Mouse (Mus musculus) WW6 (cell line): ENCODE data around the gene Iqsec1.

Source experiments
- DNase-seq: peaks from one replicate; pipeline ENCODE4 v3.0.0-alpha.2; 2013; ENCODE audit warnings: low read depth, low spot score

Iqsec1 gene

DNA sequence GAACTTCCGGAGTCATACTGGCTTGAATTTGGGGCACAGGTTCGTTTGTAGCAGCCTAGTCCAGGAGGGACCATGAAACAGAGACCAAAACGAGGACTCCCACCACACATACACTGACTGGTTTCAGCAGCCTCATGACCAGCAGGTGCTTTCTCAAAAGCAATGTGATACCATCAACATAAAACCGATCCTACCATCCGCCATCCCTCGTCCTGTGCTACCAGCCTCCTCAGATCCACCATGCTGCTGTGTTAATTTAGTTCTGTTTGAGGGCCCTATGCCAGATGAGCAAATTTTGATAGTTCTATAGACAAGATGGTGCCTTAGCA is 232.9 kb downstream of the Iqsec1 start:
- no peak for DNase-seq

DNA sequence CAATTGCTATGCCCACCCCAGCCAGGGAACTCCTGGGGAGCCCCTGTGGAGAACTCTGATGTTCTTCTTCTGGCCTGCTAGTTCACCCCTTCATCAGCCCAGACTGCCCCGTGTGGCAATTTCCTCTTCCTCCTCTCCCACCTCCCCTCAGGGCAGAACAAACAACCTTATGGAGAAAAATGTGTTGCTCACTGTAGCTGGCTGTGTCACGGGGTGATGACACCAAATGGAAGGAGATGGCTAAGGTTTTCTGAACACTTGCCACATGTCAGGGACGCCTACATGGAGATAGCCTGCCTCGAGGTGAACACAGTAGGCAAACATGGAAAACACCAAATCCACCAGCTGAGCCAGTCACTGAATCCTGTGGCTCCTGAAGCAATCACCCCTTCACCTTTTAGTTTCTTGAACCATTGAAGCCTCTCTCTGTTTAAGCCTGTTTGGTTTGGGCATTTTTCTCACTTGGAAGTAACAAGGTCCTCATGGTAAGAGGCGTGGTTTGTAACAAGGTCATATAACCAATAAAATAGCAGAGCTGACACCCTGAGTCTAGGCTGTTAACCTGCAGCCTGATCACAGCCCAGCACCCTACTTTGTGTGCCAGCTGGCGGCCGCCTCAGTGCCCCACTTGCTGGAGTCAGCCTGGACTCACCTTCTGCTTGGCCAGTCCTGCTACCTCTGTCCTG is 233.4 kb downstream of the Iqsec1 start:
- DNase-seq, result no peak

DNA sequence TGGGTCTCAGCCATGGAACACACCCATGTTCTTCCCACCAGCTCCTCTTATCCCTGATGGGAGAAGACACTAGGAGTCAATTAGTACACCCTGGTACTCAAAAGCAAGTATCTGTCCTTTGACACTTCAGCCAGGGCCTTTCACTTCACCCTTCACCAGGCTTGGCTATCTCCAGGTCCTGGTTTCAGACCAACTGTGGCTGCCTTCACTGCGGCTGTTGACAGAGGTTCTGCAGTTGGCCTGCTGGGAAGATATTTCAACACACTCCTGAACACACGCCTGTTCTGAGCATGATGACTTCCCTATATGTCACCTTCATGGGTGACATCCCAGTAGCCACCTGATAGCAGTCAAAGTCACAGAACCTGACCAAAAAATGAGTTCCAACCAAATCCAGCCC is 234.4 kb downstream of the Iqsec1 start:
- no peak for DNase-seq

GRCm38 (mm10) chr6:90753656-90754055 is 234.8 kb downstream of the Iqsec1 start:
- DNase-seq, result no peak

GRCm38 (mm10) chr6:90751624-90752023 is 236.9 kb downstream of the Iqsec1 start:
- no peak for DNase-seq

DNA sequence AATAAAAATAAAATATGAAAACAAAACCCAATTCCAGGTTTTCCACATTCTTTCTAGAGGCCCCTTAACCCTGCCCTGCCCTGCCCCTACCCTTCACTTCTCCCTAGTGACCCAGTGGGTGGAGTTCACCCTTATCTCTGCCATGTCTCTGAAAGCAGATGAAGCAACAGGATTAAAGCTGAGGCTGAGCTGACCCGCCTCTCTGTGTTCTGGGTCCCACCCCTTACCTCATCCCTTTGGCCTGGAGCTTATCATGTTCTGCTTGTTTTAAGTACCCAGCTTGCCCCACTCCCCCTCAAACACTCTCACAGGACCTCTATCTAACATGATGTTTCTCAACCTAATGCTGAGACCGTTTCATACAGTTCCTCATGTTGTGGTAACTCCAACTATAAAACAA is 238.4 kb downstream of the Iqsec1 start:
- no peak for DNase-seq

DNA sequence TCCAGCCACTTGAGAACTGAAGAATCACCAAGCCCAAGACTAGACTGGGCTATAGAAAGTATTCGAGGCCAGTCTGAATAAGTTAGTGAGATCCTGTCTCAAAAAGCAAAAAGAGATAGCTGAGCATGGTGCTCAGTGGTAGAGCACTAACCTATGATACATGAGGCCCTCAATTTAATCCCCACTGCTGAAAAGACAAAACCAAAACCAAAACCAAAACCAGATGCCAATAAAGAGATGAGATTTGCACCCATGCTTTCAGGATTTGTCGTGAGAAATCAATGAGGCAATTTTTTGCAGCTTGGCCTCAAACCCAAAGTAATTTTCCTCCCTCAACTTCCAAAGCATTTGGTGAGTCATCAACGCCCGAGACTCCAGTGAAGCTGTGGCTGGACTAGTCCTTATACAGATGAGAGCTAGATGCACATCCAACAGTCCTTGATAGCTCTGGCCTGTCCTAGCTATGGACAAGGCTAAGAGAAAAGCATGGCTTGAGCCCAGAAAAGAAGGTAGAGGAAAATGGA is 239.0 kb downstream of the Iqsec1 start:
- DNase-seq, result no peak

DNA sequence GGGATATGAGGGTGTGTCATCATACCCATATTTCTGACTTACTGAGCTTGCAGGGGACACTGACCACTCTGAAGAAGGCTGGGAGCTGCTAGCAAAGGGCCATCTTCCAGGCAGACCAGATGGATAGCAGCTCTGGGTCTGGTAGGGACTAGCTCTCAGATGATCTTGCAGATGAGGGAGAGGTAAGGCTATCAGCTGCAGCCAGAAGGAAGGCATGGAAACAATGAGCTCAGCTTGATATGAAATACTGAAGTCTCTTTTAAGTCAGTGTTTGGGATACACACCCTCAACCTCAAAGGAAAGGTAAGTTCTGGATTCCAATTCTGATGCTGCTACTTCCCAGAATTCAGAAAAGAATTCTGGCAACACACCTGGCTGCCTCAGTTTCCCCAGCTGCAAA is 239.5 kb downstream of the Iqsec1 start:
- no peak for DNase-seq

- DNase-seq, result no peak
Observed at GRCm38 (mm10) chr6:90746331-90746864, 242.1 kb downstream of the Iqsec1 start.

DNA sequence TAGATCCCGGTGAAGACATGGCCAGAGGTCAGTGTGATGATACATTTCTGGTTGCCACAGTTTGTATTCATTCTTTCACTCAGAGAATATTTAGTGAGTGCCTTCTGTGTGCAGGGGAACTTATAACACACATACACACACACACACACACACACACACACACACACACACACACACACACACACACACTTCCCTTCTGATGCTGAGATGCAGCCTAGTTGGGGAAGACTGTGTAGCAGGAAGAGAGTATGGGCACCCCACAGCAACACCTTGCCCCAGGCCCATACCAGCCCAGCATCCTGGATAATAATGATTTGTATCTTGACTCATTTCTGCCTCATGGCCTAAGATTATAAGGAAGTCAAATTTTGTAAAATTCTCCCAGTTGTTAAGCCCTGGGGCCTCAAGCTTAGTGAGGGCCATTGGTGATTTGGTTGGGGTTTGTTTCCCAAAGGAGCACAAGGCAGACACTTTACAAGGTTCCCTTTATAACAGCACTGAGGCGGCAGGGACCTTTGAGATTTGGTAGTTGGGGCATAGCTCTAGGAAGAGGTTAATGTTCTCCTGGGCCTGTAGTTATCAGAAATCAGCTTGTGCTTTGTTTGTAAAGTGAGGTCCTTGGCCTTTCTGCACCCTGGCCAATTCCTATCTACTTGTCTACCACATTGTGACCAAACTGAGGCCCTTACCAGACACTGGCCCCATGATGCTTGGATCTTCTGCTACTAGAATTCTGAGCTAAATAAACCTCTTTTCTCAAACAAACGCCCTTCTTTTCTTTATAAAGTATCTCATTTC is 242.9 kb downstream of the Iqsec1 start:
- no peak for DNase-seq

- no peak for DNase-seq
Observed at GRCm38 (mm10) chr6:90742453-90742852, 246.0 kb downstream of the Iqsec1 start.

DNA sequence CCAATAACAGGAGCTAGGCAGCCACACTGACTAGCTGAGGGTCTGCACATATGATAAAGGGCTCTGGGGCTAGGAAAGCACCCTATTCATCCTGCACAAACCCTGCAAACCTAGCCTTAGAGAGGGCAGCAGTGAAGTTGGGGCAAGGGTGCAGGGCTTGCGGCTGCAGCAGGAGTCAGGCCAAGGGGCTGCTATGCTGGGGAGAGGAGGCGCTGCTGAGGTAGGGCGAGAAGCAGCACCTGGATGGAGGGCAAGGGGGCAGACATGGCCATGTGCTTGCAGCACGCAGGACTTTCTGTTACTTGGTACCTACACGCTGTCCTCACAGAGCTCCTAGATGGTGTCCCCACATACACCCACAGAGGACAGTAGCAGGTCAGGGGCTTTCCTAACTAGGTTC is 246.8 kb downstream of the Iqsec1 start:
- DNase-seq, result no peak

GRCm38 (mm10) chr6:90741056-90741420 is 247.4 kb downstream of the Iqsec1 start:
- no peak for DNase-seq

- no peak for DNase-seq
Observed at GRCm38 (mm10) chr6:90740348-90741055, 248.0 kb downstream of the Iqsec1 start.

GRCm38 (mm10) chr6:90737376-90737775 is 251.1 kb downstream of the Iqsec1 start:
- peak; percentile 80 for DNase-seq

DNA sequence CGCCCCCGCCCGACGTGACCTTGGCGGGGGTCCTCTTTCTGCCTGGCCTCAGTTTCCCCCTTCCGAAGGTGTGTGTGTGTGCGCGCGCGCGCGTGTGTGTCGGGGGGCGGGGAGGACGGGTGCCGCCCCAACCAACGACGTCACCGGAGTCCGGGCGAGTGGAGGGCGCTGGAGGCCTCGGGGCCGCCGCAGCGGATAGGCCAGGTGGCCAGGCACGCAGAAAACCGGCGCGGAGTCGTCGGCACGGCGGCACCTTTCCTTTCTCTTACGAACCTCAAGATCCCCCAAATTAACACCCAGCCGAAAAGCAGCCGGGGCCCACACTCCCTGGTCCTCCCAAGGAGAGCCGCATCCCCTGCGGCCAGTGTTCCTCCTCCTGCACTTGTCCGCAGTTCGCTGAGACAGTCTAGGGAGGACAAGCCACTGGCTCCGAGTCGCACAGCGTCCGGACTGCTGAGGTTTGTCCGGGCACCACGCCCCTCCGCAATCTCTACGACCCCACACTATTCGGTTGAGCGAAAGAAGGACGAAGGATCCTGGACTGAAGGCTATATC is 251.7 kb downstream of the Iqsec1 start:
- no peak for DNase-seq

- peak; percentile 33 for DNase-seq
Observed at GRCm38 (mm10) chr6:90736074-90736672, 252.3 kb downstream of the Iqsec1 start.

GRCm38 (mm10) chr6:90735396-90736036 is 253.0 kb downstream of the Iqsec1 start:
- no peak for DNase-seq

GRCm38 (mm10) chr6:90734806-90735205 is 253.7 kb downstream of the Iqsec1 start:
- no peak for DNase-seq

GRCm38 (mm10) chr6:90731327-90731726 is 257.2 kb downstream of the Iqsec1 start:
- DNase-seq, result no peak

DNA sequence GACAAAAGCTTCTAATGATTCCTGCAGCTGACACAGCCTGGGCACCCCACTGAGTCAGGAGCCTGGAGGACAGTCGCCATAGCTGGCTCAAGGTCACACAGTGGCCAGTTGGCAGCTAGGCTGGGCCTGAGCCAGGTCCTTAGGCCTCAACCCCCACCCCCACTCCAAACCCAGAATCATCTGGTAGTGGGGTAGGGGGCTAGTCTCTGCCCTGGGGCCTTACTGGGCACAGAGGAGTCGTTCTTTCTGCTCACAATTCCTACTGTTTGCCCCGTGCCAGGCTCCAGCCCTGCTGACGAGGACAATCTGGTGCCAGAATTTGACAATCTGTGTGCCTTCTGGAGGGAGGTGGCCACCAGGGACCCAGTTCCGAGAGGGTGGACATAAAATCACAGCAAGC is 258.7 kb downstream of the Iqsec1 start:
- no peak for DNase-seq
